Mouse (Mus musculus) left cerebral cortex, postnatal 36 days (tissue): ENCODE measurements around the gene Hoxa7. TPM values are rescaled to one million over a fixed set of nuclear protein-coding genes. Genes with fewer than 3 reads are reported as not detected.

Experiments
- DNase-seq, 2 experiments: peaks; one replicate each; pipeline ENCODE4 v3.0.0; 2021 to 2022; ENCODE audit warnings: low spot score in 2 of 2, mixed read lengths in 1 of 2
- intact Hi-C: fragments of 180-260 bp; cut with DNase I; formaldehyde crosslinking; loops from one replicate; pipeline ENCODE4 v1.15.1; 2025
- total RNA-seq, 2 experiments: library from RNA; stranded (reverse); gene quantifications; 2 replicates each; pipeline ENCODE4 v1.2.3; 2021

Hoxa7 gene
- total RNA-seq, 2 experiments from 2014 or later, result not detected

- intact Hi-C loops, result loop anchor here (5.0 kb wide), 3 partner anchors 468 to 658 kb away; no protein-coding TSS in a partner anchor
- DNase-seq, result no peak
Measured at GRCm38 (mm10) chr6:52259081-52259790, 37.6 kb upstream of the Hoxa7 start.

- peak in 1 of 2 experiments; percentile 63 for DNase-seq
- intact Hi-C loops, result loop anchor here (5.0 kb wide), 3 partner anchors 470 to 660 kb away; no protein-coding TSS in a partner anchor
Measured at GRCm38 (mm10) chr6:52256956-52257355, 35.3 kb upstream of the Hoxa7 start.

GRCm38 (mm10) chr6:52253511-52254500 is 32.2 kb upstream of the Hoxa7 start:
- intact Hi-C loops, result no loop called here
- DNase-seq, result no peak

GRCm38 (mm10) chr6:52252775-52253376 is 31.2 kb upstream of the Hoxa7 start:
- no peak for DNase-seq
- intact Hi-C loops, result no loop called here

- intact Hi-C loops, result no loop called here
Measured at GRCm38 (mm10) chr6:52252016-52252774, 30.5 kb upstream of the Hoxa7 start.

GRCm38 (mm10) chr6:52251177-52251879 is 29.7 kb upstream of the Hoxa7 start:
- no peak for DNase-seq
- intact Hi-C loops, result no loop called here

More at GRCm38 (mm10) chr6:52252016-52252774, 30.5 kb upstream of the Hoxa7 start:
- no peak for DNase-seq

- no peak for DNase-seq
- intact Hi-C loops, result no loop called here
Measured at GRCm38 (mm10) chr6:52249826-52250225, 28.2 kb upstream of the Hoxa7 start.

GRCm38 (mm10) chr6:52249415-52249738 is 27.7 kb upstream of the Hoxa7 start:
- DNase-seq, result no peak

GRCm38 (mm10) chr6:52248638-52249414 is 27.2 kb upstream of the Hoxa7 start:
- DNase-seq, result no peak
- intact Hi-C loops, result no loop called here

More at GRCm38 (mm10) chr6:52249415-52249738, 27.7 kb upstream of the Hoxa7 start:
- intact Hi-C loops, result no loop called here

- intact Hi-C loops, result no loop called here
- no peak for DNase-seq
Measured at GRCm38 (mm10) chr6:52247766-52248637, 26.3 kb upstream of the Hoxa7 start.

- DNase-seq, result no peak
- intact Hi-C loops, result no loop called here
Measured at GRCm38 (mm10) chr6:52246916-52247315, 25.3 kb upstream of the Hoxa7 start.

GRCm38 (mm10) chr6:52246403-52246803 is 24.7 kb upstream of the Hoxa7 start:
- intact Hi-C loops, result no loop called here
- peak in 1 of 2 experiments; percentile 9 for DNase-seq

- intact Hi-C loops, result no loop called here
- DNase-seq, result no peak
Measured at GRCm38 (mm10) chr6:52245757-52246142, 24.1 kb upstream of the Hoxa7 start, which contains the start of gene Hoxa11. Gene Hoxa11 (minus strand): TSS chr6:52245810.

GRCm38 (mm10) chr6:52245040-52245756 is 23.5 kb upstream of the Hoxa7 start:
- DNase-seq, result no peak
- intact Hi-C loops, result no loop called here

GRCm38 (mm10) chr6:52244471-52245039 is 22.9 kb upstream of the Hoxa7 start:
- intact Hi-C loops, result no loop called here
- DNase-seq, result peak in 1 of 2 experiments; percentile 4

- intact Hi-C loops, result no loop called here
- no peak for DNase-seq
Measured at GRCm38 (mm10) chr6:52243681-52244121, 22.0 kb upstream of the Hoxa7 start.
